26 mouse cellular contexts compared by ENCODE assay signal in genomic region chr15:12706902-12707301, GRCm38 (mm10).
"Had no signal": no experiment of that assay in that cellular context is flagged by ENCODE, and none has a peak within 500 bp of the region (broad histone marks: within the 10 kb centered on the region; RNA-seq: fewer than 3 reads in every experiment).

No protein-coding gene starts in this region.

- H3K36me3 ChIP-seq: hindbrain, embryonic 12.5 days; kidney, embryonic 15.5 days; limb, embryonic 15.5 days; liver, embryonic 12.5 days had no signal

- H3K27ac ChIP-seq: gastrocnemius, adult 2 months; heart, embryonic 10.5 days; hindbrain, embryonic 12.5 days; hindbrain, embryonic 15.5 days; hindbrain, postnatal 0 days; kidney, embryonic 15.5 days; kidney, postnatal 0 days; limb, embryonic 13.5 days; limb, embryonic 15.5 days; liver, embryonic 12.5 days had no signal

- H3K27me3 ChIP-seq: hindbrain, embryonic 12.5 days; hindbrain, embryonic 15.5 days; kidney, embryonic 15.5 days; limb, embryonic 15.5 days had no signal

- H3K9me3 ChIP-seq: heart, embryonic 10.5 days; heart, embryonic 12.5 days; hindbrain, embryonic 12.5 days; hindbrain, embryonic 15.5 days; kidney, embryonic 15.5 days; limb, embryonic 13.5 days; limb, embryonic 15.5 days; liver, embryonic 12.5 days had no signal

- H3K4me1 ChIP-seq: hindbrain, embryonic 15.5 days; kidney, embryonic 15.5 days; limb, embryonic 15.5 days; liver, embryonic 12.5 days had no signal

- H3K4me2 ChIP-seq: heart, embryonic 12.5 days; hindbrain, embryonic 12.5 days; hindbrain, embryonic 15.5 days; kidney, embryonic 15.5 days; limb, embryonic 13.5 days; limb, embryonic 15.5 days; liver, embryonic 12.5 days had no signal

- ATAC-seq: hindbrain, postnatal 0 days; intestine, embryonic 16.5 days; liver, embryonic 12.5 days had no signal

- H3K9ac ChIP-seq: heart, embryonic 12.5 days; hindbrain, embryonic 12.5 days; hindbrain, embryonic 15.5 days; kidney, embryonic 15.5 days; limb, embryonic 13.5 days; limb, embryonic 15.5 days; liver, embryonic 12.5 days had no signal

- H3K4me3 ChIP-seq: gastrocnemius, adult 2 months; heart, embryonic 10.5 days; heart, embryonic 12.5 days; hindbrain, embryonic 10.5 days; hindbrain, embryonic 12.5 days; hindbrain, embryonic 15.5 days; kidney, embryonic 15.5 days; limb, embryonic 13.5 days; limb, embryonic 15.5 days; liver, embryonic 12.5 days had no signal

- DNase-seq: gastrocnemius, adult 2 months; gastrocnemius, postnatal 10 days; gastrocnemius, postnatal 25 days; heart, adult 18-20 months; heart, postnatal 10 days; heart, postnatal 4 days; kidney, adult 11 months; kidney, adult 2 months; kidney, adult 9 months; kidney, postnatal 14 days; kidney, postnatal 36 days; layer of hippocampus, adult 9-11 months; layer of hippocampus, postnatal 36 days; left cerebral cortex, postnatal 4 days had no signal
